Mouse (Mus musculus) CH12.LX (cell line): Measurements from ENCODE around the gene Senp7. TPM values are rescaled to one million over a fixed set of nuclear protein-coding genes. Genes with fewer than 3 reads are reported as not detected.
A peak's percentile ranks its signal among the peaks of the same experiment; 100 is the strongest.

ENCODE experiments used
- DNase-seq: peaks from one replicate; pipeline ENCODE4 v3.0.0-alpha.2; 2013; ENCODE audit errors: extremely low read depth
- H3K27ac ChIP-seq: 2 replicates; pipeline ENCODE4 v1.5.1; 2012; ENCODE audit warnings: low read depth, mild to moderate bottlenecking, control low read depth, moderate library complexity; ENCODE audit not compliant: insufficient read depth
- H3K27me3 ChIP-seq: replicated peaks from 2 replicates; pipeline ENCODE3; 2012; ENCODE audit warnings: inconsistent platforms
- H3K36me3 ChIP-seq, 2 experiments: replicated peaks in 1 of 2; 2 replicates each; pipeline versions ENCODE3 to v1.6.1; 2012; ENCODE audit warnings: inconsistent platforms in 1 of 2, low read length in 1 of 2, mild to moderate bottlenecking in 1 of 2, mixed read lengths in 1 of 2, moderate library complexity in 1 of 2; ENCODE audit not compliant: control insufficient read depth in 1 of 2, insufficient read depth in 1 of 2
- H3K4me1 ChIP-seq, 2 experiments: 2 replicates each; pipeline ENCODE4 v1.6.1; 2012; ENCODE audit warnings: inconsistent platforms in 1 of 2, moderate library complexity in 1 of 2; ENCODE audit not compliant: insufficient read depth in 2 of 2, control insufficient read depth in 1 of 2
- H3K4me2 ChIP-seq: 2 replicates; pipeline ENCODE4 v1.6.1; 2012; ENCODE audit warnings: low read depth, mild to moderate bottlenecking, control low read depth; ENCODE audit not compliant: poor library complexity, insufficient read depth, severe bottlenecking
- H3K4me3 ChIP-seq, 3 experiments: fragments of 150-350 bp in 1 of 3; sonication (generic) in 1 of 3; replicated peaks in 1 of 3; 2 replicates each; pipeline versions ENCODE3 to v1.5.1; 2011 to 2012; ENCODE audit warnings: low read depth in 2 of 3, low read length in 2 of 3, mild to moderate bottlenecking in 2 of 3, moderate library complexity in 2 of 3, control low read depth in 1 of 3, improper control_type of control experiment in 1 of 3, inconsistent platforms in 1 of 3, mixed read lengths in 1 of 3; ENCODE audit not compliant: poor library complexity in 1 of 3
- H3K79me2 ChIP-seq: replicated peaks from 2 replicates; pipeline ENCODE4 v1.6.1; 2012; ENCODE audit warnings: mild to moderate bottlenecking, moderate library complexity; ENCODE audit not compliant: control insufficient read depth, poor library complexity, insufficient read depth, severe bottlenecking; ENCODE audit errors: extremely low read depth
- H3K9ac ChIP-seq: 2 replicates; pipeline ENCODE4 v1.6.1; 2012; ENCODE audit warnings: low read depth, mild to moderate bottlenecking, control low read depth, moderate library complexity; ENCODE audit not compliant: insufficient read depth
- H3K9me3 ChIP-seq: replicated peaks from 2 replicates; pipeline ENCODE3; 2012; ENCODE audit warnings: low read length, inconsistent platforms, mixed read lengths
- BHLHE40 ChIP-seq: IDR thresholded peaks from 2 replicates; pipeline ENCODE4 v1.6.1; 2011; ENCODE audit warnings: mild to moderate bottlenecking, low read depth, low read length, improper control_type of control experiment
- CHD1 ChIP-seq: IDR thresholded peaks from 2 replicates; pipeline ENCODE4 v1.6.1; 2012; ENCODE audit warnings: low read depth, low read length, improper control_type of control experiment, inconsistent platforms
- CHD2 ChIP-seq: IDR thresholded peaks from 2 replicates; pipeline ENCODE4 v1.6.1; 2011; ENCODE audit warnings: low read length, improper control_type of control experiment
- CTCF ChIP-seq, 2 experiments: IDR thresholded peaks in 1 of 2; conservative IDR thresholded peaks in 1 of 2; 2 replicates each; pipeline ENCODE4 v1.5.1; 2011 to 2012; ENCODE audit warnings: low read depth in 2 of 2, low read length in 2 of 2, improper control_type of control experiment in 1 of 2, inconsistent platforms in 1 of 2, mild to moderate bottlenecking in 1 of 2, moderate library complexity in 1 of 2
- ELF1 ChIP-seq: IDR thresholded peaks from 2 replicates; pipeline ENCODE4 v1.6.1; 2014; ENCODE audit warnings: low read depth, mild to moderate bottlenecking, inconsistent platforms, low read length, improper control_type of control experiment
- EP300 ChIP-seq: IDR thresholded peaks from 2 replicates; pipeline ENCODE4 v1.6.1; 2011; ENCODE audit warnings: low read length, improper control_type of control experiment
- ETS1 ChIP-seq: conservative IDR thresholded peaks from 2 replicates; pipeline ENCODE4 v1.6.1; 2012; ENCODE audit warnings: low read depth, mild to moderate bottlenecking, inconsistent platforms, low read length, improper control_type of control experiment, moderate library complexity
- HCFC1 ChIP-seq: IDR thresholded peaks from 2 replicates; pipeline ENCODE4 v1.6.1; 2012; ENCODE audit warnings: low read depth, mild to moderate bottlenecking, inconsistent platforms, low read length, improper control_type of control experiment
- IRF4 ChIP-seq: IDR thresholded peaks from 2 replicates; pipeline ENCODE4 v1.6.1; 2014; ENCODE audit warnings: low read depth, mild to moderate bottlenecking, inconsistent platforms, low read length, improper control_type of control experiment
- JUN ChIP-seq: IDR thresholded peaks from 2 replicates; pipeline ENCODE4 v1.6.1; 2011; ENCODE audit warnings: low read depth, mild to moderate bottlenecking, low read length, improper control_type of control experiment, moderate library complexity; ENCODE audit not compliant: insufficient read depth
- KAT2A ChIP-seq: IDR thresholded peaks from 2 replicates; pipeline ENCODE4 v1.6.1; 2012; ENCODE audit warnings: low read length, improper control_type of control experiment, inconsistent platforms; ENCODE audit not compliant: insufficient replicate concordance
- MAX ChIP-seq: IDR thresholded peaks from 2 replicates; pipeline ENCODE4 v1.6.1; 2011; ENCODE audit warnings: low read length, improper control_type of control experiment
- MAZ ChIP-seq: IDR thresholded peaks from 2 replicates; pipeline ENCODE4 v1.6.1; 2012; ENCODE audit warnings: low read depth, mild to moderate bottlenecking, inconsistent platforms, low read length, improper control_type of control experiment, moderate library complexity
- MEF2A ChIP-seq: IDR thresholded peaks from 2 replicates; pipeline ENCODE4 v1.6.1; 2014; ENCODE audit warnings: low read depth, mild to moderate bottlenecking, inconsistent platforms, low read length, improper control_type of control experiment, borderline replicate concordance
- MXI1 ChIP-seq: IDR thresholded peaks from 2 replicates; pipeline ENCODE4 v1.6.1; 2011; ENCODE audit warnings: mild to moderate bottlenecking, low read depth, low read length, improper control_type of control experiment
- NELFE ChIP-seq: IDR thresholded peaks from 2 replicates; pipeline ENCODE4 v1.6.1; 2011; ENCODE audit warnings: low read depth, low read length, improper control_type of control experiment
- NRF1 ChIP-seq: IDR thresholded peaks from 2 replicates; pipeline ENCODE4 v1.6.1; 2014; ENCODE audit warnings: low read depth, mild to moderate bottlenecking, inconsistent platforms, low read length, improper control_type of control experiment, moderate library complexity
- PAX5 ChIP-seq: IDR thresholded peaks from 2 replicates; pipeline ENCODE4 v1.6.1; 2012; ENCODE audit warnings: low read length, inconsistent platforms, mixed read lengths
- POLR2A ChIP-seq: IDR thresholded peaks from 2 replicates; pipeline ENCODE4 v1.6.1; 2011; ENCODE audit warnings: low read depth, mild to moderate bottlenecking, improper control_type of control experiment, low read length
- POLR2AphosphoS2 ChIP-seq: IDR thresholded peaks from 2 replicates; pipeline ENCODE4 v1.6.1; 2011; ENCODE audit warnings: low read depth, low read length, improper control_type of control experiment
- RAD21 ChIP-seq: IDR thresholded peaks from 2 replicates; pipeline ENCODE4 v1.6.1; 2011; ENCODE audit warnings: low read depth, mild to moderate bottlenecking, low read length, improper control_type of control experiment, moderate library complexity
- RCOR1 ChIP-seq: conservative IDR thresholded peaks from 2 replicates; pipeline ENCODE4 v1.6.1; 2012; ENCODE audit warnings: low read depth, mild to moderate bottlenecking, inconsistent platforms, low read length, improper control_type of control experiment
- SIN3A ChIP-seq: IDR thresholded peaks from 2 replicates; pipeline ENCODE4 v1.6.1; 2012; ENCODE audit warnings: low read length, improper control_type of control experiment, inconsistent platforms
- TBP ChIP-seq: conservative IDR thresholded peaks from 2 replicates; pipeline ENCODE4 v1.6.1; 2011; ENCODE audit warnings: low read depth, low read length, improper control_type of control experiment
- TCF12 ChIP-seq: IDR thresholded peaks from 2 replicates; pipeline ENCODE4 v1.6.1; 2014; ENCODE audit warnings: low read depth, mild to moderate bottlenecking, inconsistent platforms, low read length, improper control_type of control experiment
- UBTF ChIP-seq: IDR thresholded peaks from 2 replicates; pipeline ENCODE4 v1.6.1; 2012; ENCODE audit warnings: low read depth, mild to moderate bottlenecking, inconsistent platforms, low read length, improper control_type of control experiment, moderate library complexity
- USF1 ChIP-seq: IDR thresholded peaks from 2 replicates; pipeline ENCODE4 v1.6.1; 2014; ENCODE audit warnings: low read depth, mild to moderate bottlenecking, inconsistent platforms, low read length, improper control_type of control experiment
- USF2 ChIP-seq: conservative IDR thresholded peaks from 2 replicates; pipeline ENCODE4 v1.6.1; 2011; ENCODE audit warnings: low read depth, low read length, improper control_type of control experiment
- ZMIZ1 ChIP-seq: IDR thresholded peaks from 2 replicates; pipeline ENCODE4 v1.6.1; 2012; ENCODE audit warnings: low read depth, mild to moderate bottlenecking, inconsistent platforms, low read length, improper control_type of control experiment
- dilution Hi-C: fragments of 300-500 bp; cut with MboI; formaldehyde crosslinking; loops from 2 replicates; pipeline ENCODE4 v1.14.3; 2020; ENCODE audit warnings: low sequenced_read_pairs; ENCODE audit not compliant: extremely low pct_unique_long_range_greater_than_20kb, extremely low pct_ligation_motif_present
- in situ Hi-C: fragments of 300-500 bp; cut with MboI; formaldehyde crosslinking; loops from 3 replicates; pipeline ENCODE4 v1.14.3; 2019; ENCODE audit warnings: low sequenced_read_pairs, low pct_ligation_motif_present, low pct_unique_long_range_greater_than_20kb, mixed read lengths
- polyA plus RNA-seq: library from polyadenylated mRNA; unstranded; fragments of >175 nt; gene quantifications from 2 replicates; pipeline ENCODE4 v1.2.1, GENCODE M21; 2012; ENCODE audit warnings: low read depth; ENCODE audit not compliant: insufficient read length
- total RNA-seq, 2 experiments: library from RNA; depleted of rRNA; stranded (reverse); fragments of 300-350 nt in 1 of 2; fragments of >200 nt in 1 of 2; gene quantifications; 2 replicates each; pipeline ENCODE4 v1.2.3; 2012 to 2014

Gene Senp7
- total and polyA plus RNA-seq, 3 experiments: 12.3 to 26.4 (median 15.5) TPM

DNA sequence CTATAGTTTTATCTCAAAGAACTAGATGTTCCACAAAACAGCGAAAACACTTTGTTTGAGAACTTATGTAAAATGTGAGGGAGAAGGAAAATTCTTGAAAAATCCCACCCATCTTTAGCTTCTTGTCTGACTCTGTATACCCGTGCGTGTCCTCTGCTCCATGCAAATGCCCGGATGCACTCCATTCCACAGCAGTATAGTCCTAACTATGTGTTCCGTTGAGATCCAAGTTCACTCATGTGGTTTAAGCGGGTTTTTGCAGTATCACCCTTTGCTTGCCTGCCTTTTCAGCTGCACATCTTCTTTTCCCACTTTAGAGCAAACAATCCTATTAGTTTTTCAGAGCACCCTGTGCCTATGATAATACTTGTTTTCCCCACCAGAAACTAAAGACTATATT is 11.6 kb upstream of the Senp7 start:
- Histone ChIP-seq H3K36me3 (peaks cover 19 to 43% of the 10 kb centered on the region in 2 experiments), H3K27ac (no peak overlapping the region), H3K4me3 (peak overlapping the region; percentile 85 to 98 (median 94)), H3K27me3 (no peaks in the 10 kb centered on the region), H3K9ac (peak overlapping the region; percentile 94), H3K9me3 (no peaks in the 10 kb centered on the region), H3K4me1 (peaks cover 9 to 50% of the 10 kb centered on the region in 2 experiments)
- in situ Hi-C loops: no loop called here
- dilution Hi-C loops: no loop called here
- no peak for DNase-seq
- TF ChIP-seq TCF12: no peak
- no peak for TF ChIP-seq USF1
- TF ChIP-seq CTCF (conservative IDR thresholded peaks at IDR 0.05 in 1 of 2, IDR thresholded peaks at IDR 0.05 in 1 of 2; ENCODE audit: low read depth in 2 of 2, low read length in 2 of 2): no peak
- TF ChIP-seq, all 38 proteins: peak for 0
- H3K79me2 ChIP-seq: peaks cover 44% of the 10 kb centered on the region
- peak overlapping the region; percentile 97 for H3K4me2 ChIP-seq

DNA sequence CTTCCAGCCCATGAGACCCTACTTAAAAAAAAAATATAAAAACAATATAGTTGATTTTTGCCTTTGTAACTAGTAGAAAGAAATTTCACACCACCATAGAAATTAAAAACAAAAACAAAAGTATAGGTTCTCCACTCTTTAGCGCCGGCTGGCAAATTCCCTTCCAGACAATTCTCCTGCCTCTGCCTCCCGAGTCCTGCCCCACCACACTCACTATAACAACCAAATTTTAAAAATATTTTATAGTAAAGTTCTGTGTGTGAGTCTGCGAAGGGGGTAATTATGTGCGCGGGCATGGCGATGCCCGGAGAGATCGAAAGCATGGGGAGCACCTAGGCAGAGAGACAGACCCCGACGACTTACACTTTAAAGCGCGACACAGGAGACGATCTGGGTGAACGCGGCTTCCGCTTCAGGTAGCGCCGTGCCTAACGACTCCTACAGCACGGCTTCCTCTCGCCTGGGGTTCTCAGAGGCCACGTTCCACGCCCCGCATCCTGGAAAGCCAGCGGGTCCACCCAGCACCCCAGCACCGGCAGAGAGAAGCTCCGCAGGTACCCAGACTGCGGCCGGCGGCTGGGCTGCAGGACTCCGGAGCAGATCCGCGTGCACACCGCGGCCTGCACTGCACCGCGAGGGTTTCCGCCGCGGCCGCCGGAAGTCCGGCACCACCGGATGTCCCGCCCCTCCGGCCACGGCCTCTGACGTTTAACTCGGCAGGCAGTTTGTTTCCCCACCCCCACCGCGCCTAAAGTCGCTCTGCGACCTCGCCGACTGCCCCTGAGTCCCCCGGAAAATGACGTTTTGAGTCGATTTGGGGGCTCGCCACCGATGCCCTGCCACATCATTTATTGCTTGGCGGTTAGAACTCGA is 10.8 kb upstream of the Senp7 start, which contains the start of gene Trmt10c:
TSS of gene Trmt10c (minus strand) at position 682 of the 873 bp plus-strand sequence.
- peak; percentile 98 for DNase-seq
- in situ Hi-C loops: no loop called here
- dilution Hi-C loops: no loop called here
- peaks cover 15 to 35% of the 10 kb centered on the region in 2 experiments for H3K36me3 ChIP-seq
- H3K27ac ChIP-seq: peak within 1 kb of the TSS; percentile 74
- H3K4me1 ChIP-seq: peaks cover 9 to 41% of the 10 kb centered on the region in 2 experiments
- H3K9ac ChIP-seq: peak within 1 kb of the TSS; percentile 94
- peak within 1 kb of the TSS; percentile 85 to 98 (median 94) for H3K4me3 ChIP-seq
- TF ChIP-seq NELFE (peak; percentile 98), ZMIZ1 (peak; percentile 97), MAX (peak; percentile 92), BHLHE40 (peak; percentile 50; the same call in 1 of the 2 replicates), USF2 (no peak), PAX5 (no peak), MAZ (0 out of 2 replicates have a peak, but pooled peaks have one; percentile 58), POLR2A (peak; percentile 98), CTCF (conservative IDR thresholded peaks at IDR 0.05 in 1 of 2, IDR thresholded peaks at IDR 0.05 in 1 of 2; ENCODE audit: low read depth in 2 of 2, low read length in 2 of 2) (no peak), IRF4 (peak; percentile 46; the same call in 1 of the 2 replicates), MEF2A (peak; percentile 35), ELF1 (peak; percentile 79), TBP (peak; percentile 77; the same call in 1 of the 2 replicates), MXI1 (peak; percentile 98), JUN (no peak; the same call in 1 of the 2 replicates), SIN3A (peak; percentile 96), CHD1 (peak; percentile 93; the same call in 1 of the 2 replicates), RAD21 (no peak), KAT2A (peak; percentile 90; the same call in 1 of the 2 replicates), POLR2AphosphoS2 (peak; percentile 86), CHD2 (peak; percentile 95), NRF1 (0 out of 2 replicates have a peak, but pooled peaks have one; percentile 45), HCFC1 (peak; percentile 93), TCF12 (peak; percentile 94), UBTF (peak; percentile 98), RCOR1 (peak; percentile 90), EP300 (no peak), ETS1 (peak; percentile 26; the same call in 1 of the 2 replicates)
- H3K9me3 ChIP-seq: no peaks in the 10 kb centered on the region
- H3K4me2 ChIP-seq: peak within 1 kb of the TSS; percentile 97
- H3K79me2 ChIP-seq: peaks cover 40% of the 10 kb centered on the region
- no peaks in the 10 kb centered on the region for H3K27me3 ChIP-seq
